Mouse (Mus musculus): ENCODE data around the gene Lrr1.

DNA sequence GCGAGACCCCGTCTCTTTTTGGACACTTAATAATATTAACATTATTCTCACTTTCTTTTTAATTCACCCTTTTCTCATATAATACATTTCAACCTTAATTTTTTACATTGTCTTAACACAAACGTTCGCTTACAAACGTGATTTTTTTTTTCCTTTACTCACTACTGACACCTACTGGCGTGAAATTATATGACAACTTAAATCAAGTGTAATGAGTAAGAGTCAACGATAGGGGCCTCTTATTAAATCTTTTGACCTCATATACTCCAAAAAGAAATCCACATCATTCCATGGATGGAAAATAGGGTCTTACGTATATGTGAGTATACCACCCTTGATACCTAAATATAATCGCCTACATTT lies 9.1 kb upstream of the Lrr1 start:
- no peak for TF ChIP-seq POLR2A (IDR thresholded peaks at IDR 0.05; ENCODE audit: control insufficient read depth, low read depth, low read length)
- TF ChIP-seq CTCF (IDR thresholded peaks at IDR 0.05; ENCODE audit: control insufficient read depth, insufficient read depth, insufficient replicate concordance, low read depth, low read length): no peak
